Mouse (Mus musculus) colon, adult 2 months (tissue): Measurements from ENCODE around the gene Rbmy. TPM values are rescaled to one million over a fixed set of nuclear protein-coding genes. Genes with fewer than 3 reads are reported as not detected.

Source experiments
- polyA plus RNA-seq: library from polyadenylated mRNA; depleted of rRNA; stranded (reverse); fragments of >200 nt; gene quantifications from 2 replicates; pipeline ENCODE4 v1.2.3, GENCODE M21; 2012; rRNA removed

Rbmy gene
- not detected in 2 replicates for polyA plus RNA-seq

DNA sequence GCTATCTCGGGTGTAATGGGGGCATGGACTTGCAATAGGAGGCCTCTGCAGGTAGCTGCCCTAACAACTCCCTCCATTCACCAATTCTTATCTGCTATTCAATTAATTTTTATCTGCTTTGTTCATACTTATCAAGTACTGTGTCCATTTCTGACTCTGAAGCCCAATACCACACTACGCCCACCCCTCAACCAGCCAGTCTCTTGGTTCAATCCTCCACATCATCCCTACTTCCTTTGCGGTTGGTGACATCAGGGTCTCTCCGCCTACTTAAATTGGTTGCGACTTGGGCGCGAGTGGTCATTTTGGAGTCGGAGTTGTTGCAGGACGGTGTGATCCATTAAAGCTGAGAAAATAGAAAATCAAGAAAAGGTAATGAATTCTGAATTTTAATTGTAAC lies at the start of gene Rbmy, which contains the start of gene Gm10256:
Rbmy (plus strand) TSS at position 301 of the 400 bp plus-strand sequence.
Gm10256 (plus strand) TSS at position 320 of the 400 bp plus-strand sequence.

DNA sequence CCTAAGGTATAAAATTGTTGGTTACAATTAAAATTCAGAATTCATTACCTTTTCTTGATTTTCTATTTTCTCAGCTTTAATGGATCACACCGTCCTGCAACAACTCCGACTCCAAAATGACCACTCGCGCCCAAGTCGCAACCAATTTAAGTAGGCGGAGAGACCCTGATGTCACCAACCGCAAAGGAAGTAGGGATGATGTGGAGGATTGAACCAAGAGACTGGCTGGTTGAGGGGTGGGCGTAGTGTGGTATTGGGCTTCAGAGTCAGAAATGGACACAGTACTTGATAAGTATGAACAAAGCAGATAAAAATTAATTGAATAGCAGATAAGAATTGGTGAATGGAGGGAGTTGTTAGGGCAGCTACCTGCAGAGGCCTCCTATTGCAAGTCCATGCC lies 34.4 kb upstream of the Rbmy start, which contains the start of gene Gm4064:
Gm4064 (minus strand) TSS at position 101 of the 400 bp plus-strand sequence.

Other genes starting within 250 kb of the Rbmy start
- gene H2al2c, start 231.6 kb upstream of the Rbmy start, polyA plus RNA-seq, result not detected in 2 replicates
- not detected in 2 replicates for gene Sry, start 167.0 kb upstream of the Rbmy start, polyA plus RNA-seq
- gene H2al2b, start 110.0 kb upstream of the Rbmy start, polyA plus RNA-seq, result not detected in 2 replicates
- gene Gm4064, start 34.5 kb upstream of the Rbmy start, polyA plus RNA-seq, result not detected in 2 replicates
- gene Gm10256, start within 50 bp of the Rbmy start, polyA plus RNA-seq, result not detected in 2 replicates
- gene Gm10352, start 70.3 kb downstream of the Rbmy start, polyA plus RNA-seq, result not detected in 2 replicates
- gene Gm29289, start 101.9 kb downstream of the Rbmy start, polyA plus RNA-seq, result not detected in 2 replicates